Comparison of ENCODE assay signal across 9 mouse cellular contexts in genomic region chr15:81370356-81370755, GRCm38 (mm10). TPM values are rescaled to one million over a fixed set of nuclear protein-coding genes. Genes with fewer than 3 reads are reported as not detected.
"Had no signal": no experiment of that assay in that cellular context is flagged by ENCODE, and none has a peak within 500 bp of the region (broad histone marks: within the 10 kb centered on the region; RNA-seq: fewer than 3 reads in every experiment).

No protein-coding gene starts in this region.

- DNase-seq: kidney, adult 8-10 months; kidney, postnatal 36 days; layer of hippocampus, adult 9-11 months; layer of hippocampus, postnatal 36 days; right cerebral cortex, postnatal 14 days; thymus, postnatal 36 days had no signal

- H3K4me3 ChIP-seq: limb, embryonic 15.5 days; midbrain, embryonic 12.5 days had no signal

- H3K27ac ChIP-seq: limb, embryonic 15.5 days; midbrain, embryonic 12.5 days had no signal

- H3K4me1 ChIP-seq: limb, embryonic 15.5 days; midbrain, embryonic 12.5 days had no signal

- H3K27me3 ChIP-seq: limb, embryonic 15.5 days; midbrain, embryonic 12.5 days had no signal

RNA-seq across cellular contexts. Expression of gene Dnajb7, which starts 37.7 kb away (rescaled TPM):
- polyA plus RNA-seq: small intestine, adult 2 months had no signal
